Mouse (Mus musculus): ENCODE data around the gene Epb41l4b.

- no peak for TF ChIP-seq CTCF (IDR thresholded peaks at IDR 0.05; ENCODE audit: borderline replicate concordance, extremely low read depth, insufficient read depth, insufficient read length)
- no peak for TF ChIP-seq POLR2A (IDR thresholded peaks at IDR 0.05; ENCODE audit: borderline replicate concordance, extremely low read depth, insufficient read depth, insufficient read length, poor library complexity, severe bottlenecking)
These were observed 200.7 kb downstream of the Epb41l4b start for GRCm38 (mm10) chr4:56942567-56942966.

Measured in brain, embryonic 14.5 days (tissue).